Mouse (Mus musculus): ENCODE data around the gene Pip4k2a. TPM values are rescaled to one million over a fixed set of nuclear protein-coding genes. Genes with fewer than 3 reads are reported as not detected.

The Pip4k2a gene
- polyA plus RNA-seq, 1 experiment, result 54.8 TPM

DNA sequence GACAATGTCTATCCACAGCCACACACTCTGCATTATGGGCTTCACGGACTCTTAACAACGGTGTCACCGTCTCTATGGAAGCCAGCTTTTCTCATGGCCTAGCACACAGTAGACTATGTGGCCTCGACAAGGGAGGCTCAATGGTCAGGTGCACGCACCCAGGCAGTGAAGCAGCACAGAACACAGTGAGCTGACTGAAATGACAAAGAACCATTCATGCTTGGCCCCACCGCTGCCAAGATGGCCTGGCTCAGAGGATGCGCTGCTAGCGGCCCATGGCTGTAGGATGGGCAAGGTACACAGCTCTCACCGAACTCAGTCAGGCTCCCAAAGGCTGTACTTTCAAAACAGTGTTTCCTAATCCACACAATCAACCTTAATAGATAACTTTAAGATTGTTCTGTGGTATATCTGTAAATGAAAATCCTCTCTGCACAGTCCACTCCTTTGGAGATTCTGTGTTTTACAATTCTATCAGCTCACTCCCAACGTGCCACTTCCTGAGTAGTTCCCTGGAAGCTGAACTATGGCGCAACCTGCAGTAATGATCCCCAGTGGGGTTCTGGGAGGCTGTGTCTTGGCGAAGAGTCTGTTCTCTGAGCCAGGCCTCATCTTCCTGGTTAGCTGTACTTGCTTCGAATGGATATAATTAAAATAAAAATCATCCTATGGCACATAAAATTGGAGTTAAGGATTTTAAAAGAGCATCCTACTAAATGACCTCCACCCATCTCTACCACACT lies 67.4 kb downstream of the Pip4k2a start:
- no peak for DNase-seq (ENCODE audit: extremely low spot score in 1 of 2, low spot score in 1 of 2)

GRCm38 (mm10) chr2:18928597-18929257 lies 69.2 kb downstream of the Pip4k2a start:
- no peak for DNase-seq (ENCODE audit: extremely low spot score in 1 of 2, low spot score in 1 of 2)

- no peak for DNase-seq (ENCODE audit: extremely low spot score in 1 of 2, low spot score in 1 of 2)
Observed at GRCm38 (mm10) chr2:18928196-18928595, 69.7 kb downstream of the Pip4k2a start.

- DNase-seq (ENCODE audit: extremely low spot score in 1 of 2, low spot score in 1 of 2), result peak in 1 of 2 experiments; percentile 28
Observed at GRCm38 (mm10) chr2:18923806-18924595, 73.9 kb downstream of the Pip4k2a start.

DNA sequence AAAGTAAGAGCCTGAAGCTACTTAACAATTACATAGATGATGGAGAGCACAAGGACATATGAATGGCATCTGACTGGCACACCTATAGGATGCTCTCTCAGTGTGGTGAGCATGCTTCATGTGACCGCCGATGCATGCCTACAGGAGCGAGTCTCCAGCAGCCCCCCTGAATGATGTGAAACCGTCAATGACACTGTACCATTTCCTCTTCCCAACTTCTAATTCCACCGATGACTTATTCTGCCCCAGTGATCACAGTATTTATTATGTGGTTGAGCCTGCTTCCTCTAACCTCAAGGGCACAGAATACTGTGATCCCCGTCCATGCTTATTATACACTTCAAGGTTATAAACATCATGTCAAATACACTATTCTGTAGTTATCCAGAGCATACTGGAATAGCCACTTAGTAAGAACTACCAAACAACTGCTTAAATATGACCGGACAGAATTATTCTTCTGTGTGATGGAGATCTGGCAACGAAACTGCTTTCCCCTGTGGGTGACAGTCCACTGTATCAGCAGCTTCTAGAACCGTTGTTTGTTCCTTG lies 74.8 kb downstream of the Pip4k2a start:
- DNase-seq (ENCODE audit: extremely low spot score in 1 of 2, low spot score in 1 of 2), result no peak

DNA sequence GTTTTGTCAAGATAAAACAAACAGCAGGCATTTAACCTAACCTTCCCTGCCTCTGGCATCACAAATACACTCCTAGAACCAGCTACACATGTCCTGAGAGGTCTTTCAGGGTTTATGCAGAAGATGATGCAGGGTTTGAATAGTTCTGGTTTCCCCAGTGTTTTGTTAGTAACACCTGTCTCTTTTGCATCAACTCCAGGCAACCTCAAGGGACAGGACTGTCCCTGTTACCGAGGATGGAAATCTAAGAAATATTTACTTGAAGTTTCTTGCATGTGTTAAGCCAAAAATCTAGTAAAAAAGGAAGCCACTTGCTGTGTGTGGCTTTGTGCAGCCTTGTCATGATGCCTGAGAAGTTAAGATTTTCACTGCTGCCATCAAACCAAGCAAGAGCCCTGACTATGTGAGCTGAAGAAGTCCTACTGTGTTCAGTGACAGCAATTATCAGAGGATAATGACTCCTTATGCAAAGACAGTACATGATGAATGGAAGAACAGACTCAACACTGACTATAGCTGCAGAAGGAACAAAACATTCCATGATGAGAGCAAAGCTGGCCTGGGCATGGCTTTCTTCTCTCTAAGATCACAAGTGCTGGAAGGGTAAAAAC lies 76.3 kb downstream of the Pip4k2a start:
- no peak for DNase-seq (ENCODE audit: extremely low spot score in 1 of 2, low spot score in 1 of 2)

- no peak for DNase-seq (ENCODE audit: extremely low spot score in 1 of 2, low spot score in 1 of 2)
Observed at GRCm38 (mm10) chr2:18920461-18920877, 77.5 kb downstream of the Pip4k2a start.

DNA sequence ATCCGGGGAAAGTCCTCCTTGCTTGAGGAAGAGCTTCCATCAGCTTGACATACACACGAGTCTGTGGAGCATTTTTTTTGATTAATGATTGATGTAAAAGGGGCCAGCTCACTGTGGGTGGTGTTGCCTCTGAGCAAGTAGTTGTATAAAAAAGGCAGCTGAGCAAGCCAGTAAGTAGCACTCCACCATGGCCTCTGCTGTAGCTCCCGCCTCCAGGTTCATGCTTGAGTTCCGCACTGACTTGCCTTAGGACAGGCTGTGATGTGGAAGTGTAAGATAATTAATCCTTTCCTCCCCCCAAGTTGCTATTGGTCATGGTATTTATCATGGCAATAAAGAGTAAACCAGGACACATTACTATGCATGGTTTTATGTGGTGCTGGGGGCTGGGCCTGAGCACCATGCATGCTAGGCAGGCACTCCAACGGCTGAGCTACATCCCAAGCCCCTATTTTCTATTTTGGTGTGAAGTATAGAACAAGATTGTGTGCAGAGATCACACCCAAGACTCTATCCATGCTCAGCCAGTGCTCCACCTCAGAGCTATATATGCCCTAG lies 78.0 kb downstream of the Pip4k2a start:
- no peak for DNase-seq (ENCODE audit: extremely low spot score in 1 of 2, low spot score in 1 of 2)

GRCm38 (mm10) chr2:18917838-18918237 lies 80.1 kb downstream of the Pip4k2a start:
- no peak for DNase-seq (ENCODE audit: extremely low spot score in 1 of 2, low spot score in 1 of 2)

GRCm38 (mm10) chr2:18917380-18917750 lies 80.6 kb downstream of the Pip4k2a start:
- DNase-seq (ENCODE audit: extremely low spot score in 1 of 2, low spot score in 1 of 2), result no peak

GRCm38 (mm10) chr2:18916615-18917379 lies 81.1 kb downstream of the Pip4k2a start:
- DNase-seq (ENCODE audit: extremely low spot score in 1 of 2, low spot score in 1 of 2), result no peak

GRCm38 (mm10) chr2:18916042-18916407 lies 81.9 kb downstream of the Pip4k2a start:
- DNase-seq (ENCODE audit: extremely low spot score in 1 of 2, low spot score in 1 of 2), result no peak

DNA sequence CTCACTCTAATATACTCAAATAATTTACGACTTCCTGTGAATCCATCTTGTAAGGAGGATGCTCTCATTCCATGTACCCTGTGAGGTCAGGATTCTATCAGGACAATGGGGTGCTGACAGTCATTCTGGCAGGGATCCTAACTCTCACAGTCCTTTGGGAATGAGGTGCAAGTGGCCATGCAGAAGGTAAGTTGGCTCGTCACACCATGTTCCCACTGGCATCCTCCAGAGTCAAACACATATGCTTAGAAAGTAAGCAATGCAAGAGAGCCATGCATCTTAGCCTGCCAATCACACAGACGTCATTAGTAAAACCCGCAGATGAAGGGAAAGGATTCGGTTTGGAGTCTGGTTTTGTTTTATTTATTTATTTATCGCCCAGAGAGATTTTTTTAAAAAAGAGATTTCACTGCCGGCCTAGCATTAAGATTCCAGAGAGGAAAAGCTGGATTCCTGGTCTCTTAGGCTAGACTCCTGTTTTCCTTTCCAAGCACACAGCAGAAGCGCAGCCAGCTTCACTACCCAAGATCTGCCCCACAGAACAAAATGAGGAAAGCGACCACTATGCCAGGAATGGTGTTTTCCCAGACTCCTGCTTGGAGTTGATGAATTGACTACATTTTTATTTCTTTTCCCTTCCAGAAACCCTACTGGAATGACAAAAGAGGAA lies 82.4 kb downstream of the Pip4k2a start:
- DNase-seq (ENCODE audit: extremely low spot score in 1 of 2, low spot score in 1 of 2), result no peak

- DNase-seq (ENCODE audit: extremely low spot score in 1 of 2, low spot score in 1 of 2), result no peak
Observed at GRCm38 (mm10) chr2:18914750-18915149, 83.2 kb downstream of the Pip4k2a start.

- no peak for DNase-seq (ENCODE audit: extremely low spot score in 1 of 2, low spot score in 1 of 2)
Observed at GRCm38 (mm10) chr2:18913642-18914041, 84.3 kb downstream of the Pip4k2a start.

- DNase-seq (ENCODE audit: extremely low spot score in 1 of 2, low spot score in 1 of 2), result peak in 1 of 2 experiments; percentile 46
Observed at GRCm38 (mm10) chr2:18911251-18911934, 86.5 kb downstream of the Pip4k2a start.

GRCm38 (mm10) chr2:18910209-18910608 lies 87.7 kb downstream of the Pip4k2a start:
- no peak for DNase-seq (ENCODE audit: extremely low spot score in 1 of 2, low spot score in 1 of 2)

DNA sequence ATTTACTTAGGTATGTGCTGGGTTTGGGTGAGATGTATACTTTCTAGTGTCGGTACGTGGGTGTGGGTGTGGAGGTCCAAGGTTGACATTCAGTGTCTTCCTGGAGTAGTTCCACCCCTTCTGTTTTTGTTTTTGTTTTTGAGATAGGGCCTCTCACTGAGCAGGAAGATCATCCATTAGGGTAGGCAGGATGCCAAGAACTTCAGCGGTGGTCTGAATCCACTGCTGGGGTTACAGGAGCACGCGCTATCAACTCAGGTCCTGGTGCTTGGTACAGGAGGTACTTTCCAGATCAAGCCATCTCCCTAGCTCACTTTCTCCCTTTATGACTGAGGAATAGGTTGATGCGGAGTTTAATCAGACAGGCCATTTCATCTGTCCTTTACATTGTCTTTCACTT lies 88.2 kb downstream of the Pip4k2a start:
- no peak for DNase-seq (ENCODE audit: extremely low spot score in 1 of 2, low spot score in 1 of 2)

GRCm38 (mm10) chr2:18907269-18907668 lies 90.7 kb downstream of the Pip4k2a start:
- no peak for DNase-seq (ENCODE audit: extremely low spot score in 1 of 2, low spot score in 1 of 2)

Data from frontal cortex, adult 2 months (tissue).